Mouse (Mus musculus) kidney, postnatal 4 days (tissue): Measurements from ENCODE around the gene P2ry1.

ENCODE experiments used
- DNase-seq, 2 experiments: peaks; one replicate each; pipeline ENCODE4 v3.0.0; 2021; ENCODE audit warnings: mixed read lengths in 2 of 2

P2ry1 gene

DNA sequence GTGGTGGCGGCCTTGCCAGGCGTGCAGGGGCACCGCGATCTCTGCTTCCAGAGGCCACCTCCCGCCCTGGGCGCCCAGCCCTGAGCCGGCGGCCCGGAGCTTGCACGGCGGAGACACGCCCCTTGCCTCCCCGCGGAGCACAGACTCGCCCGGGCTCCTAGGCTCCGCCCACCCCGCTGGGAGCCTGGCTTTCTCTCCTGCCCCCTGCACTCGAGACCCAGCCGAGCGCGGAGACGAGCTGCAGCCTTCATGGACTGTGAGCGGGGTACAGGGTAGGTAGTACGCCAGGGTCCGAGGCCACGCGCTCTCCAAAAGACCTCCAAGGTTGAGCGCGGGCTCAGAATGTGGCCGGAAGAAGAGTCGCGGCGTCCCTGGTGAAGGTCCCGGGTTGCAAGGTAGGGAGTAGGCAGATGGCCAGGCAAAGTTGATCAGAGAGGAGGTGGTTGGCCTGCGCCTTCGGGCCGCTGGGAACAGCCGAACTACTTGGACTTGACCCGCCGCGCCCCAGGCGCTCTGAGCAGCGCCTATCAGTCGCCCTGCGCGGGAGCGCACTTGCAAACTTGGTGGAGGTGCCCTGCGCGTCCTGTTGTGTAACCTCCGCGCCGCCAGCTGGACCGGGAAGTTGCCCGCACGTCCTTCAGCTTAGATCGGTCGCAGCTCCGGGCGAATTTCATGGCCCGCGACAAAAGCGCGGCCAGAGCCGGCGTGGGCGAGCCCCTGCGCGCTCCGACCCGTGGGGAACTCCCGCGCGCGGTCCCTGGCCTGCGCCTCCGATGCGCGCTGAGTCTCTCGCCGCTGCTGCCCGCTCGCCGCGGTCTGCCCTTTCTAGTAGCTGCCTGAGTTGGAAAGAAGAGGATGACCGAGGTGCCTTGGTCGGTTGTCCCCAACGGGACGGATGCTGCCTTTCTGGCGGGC lies at the start of gene P2ry1:
Gene P2ry1 (plus strand): TSS at position 209 of the 915 bp plus-strand sequence.
- DNase-seq, result peak; percentile 86 to 91

DNA sequence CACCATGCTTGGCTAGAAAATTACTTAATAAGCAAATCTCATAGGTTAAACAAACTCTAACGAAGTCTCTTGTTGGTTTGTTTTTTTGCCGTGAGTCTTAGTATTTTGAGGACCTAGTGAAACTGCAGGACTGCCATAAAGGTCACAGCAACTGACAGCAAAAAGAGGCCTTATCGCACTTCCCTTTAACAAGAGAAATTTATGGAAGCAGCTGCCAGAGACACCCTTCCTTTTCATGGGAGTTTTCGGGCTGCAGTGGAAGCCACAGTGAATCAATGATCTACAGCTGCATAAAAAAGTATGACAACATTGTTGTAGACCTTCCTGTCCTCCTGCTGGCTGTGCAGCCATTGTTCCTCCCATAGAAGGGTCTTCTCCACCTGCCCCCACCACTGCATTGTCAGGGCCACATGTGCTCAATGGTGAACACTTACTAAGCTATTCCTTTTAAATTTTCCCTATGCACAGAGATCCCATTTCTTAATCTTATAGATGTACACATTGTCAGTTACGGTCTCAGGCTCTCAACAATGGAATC lies 49.3 kb upstream of the P2ry1 start:
- DNase-seq, result peak in 1 of 2 experiments; percentile 13

DNA sequence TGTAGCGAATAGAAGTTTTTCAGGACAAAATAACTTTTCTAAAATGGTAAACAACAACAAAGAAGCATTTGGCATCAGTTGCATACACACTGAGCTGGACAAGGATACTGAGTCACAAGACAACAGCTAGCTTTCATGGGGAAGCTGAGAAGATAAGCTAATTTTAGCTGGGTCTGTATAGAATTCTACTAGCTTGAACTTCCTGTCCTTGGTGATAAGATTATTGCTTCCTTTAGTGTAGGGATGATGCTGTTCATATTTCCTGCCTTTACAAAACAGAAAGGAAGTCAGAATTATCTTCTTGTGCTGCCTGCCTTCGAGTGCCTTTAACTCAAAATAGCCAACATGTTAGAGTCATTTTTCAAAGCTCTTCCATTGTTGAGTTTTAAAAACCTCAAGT lies 48.5 kb upstream of the P2ry1 start:
- no peak for DNase-seq

DNA sequence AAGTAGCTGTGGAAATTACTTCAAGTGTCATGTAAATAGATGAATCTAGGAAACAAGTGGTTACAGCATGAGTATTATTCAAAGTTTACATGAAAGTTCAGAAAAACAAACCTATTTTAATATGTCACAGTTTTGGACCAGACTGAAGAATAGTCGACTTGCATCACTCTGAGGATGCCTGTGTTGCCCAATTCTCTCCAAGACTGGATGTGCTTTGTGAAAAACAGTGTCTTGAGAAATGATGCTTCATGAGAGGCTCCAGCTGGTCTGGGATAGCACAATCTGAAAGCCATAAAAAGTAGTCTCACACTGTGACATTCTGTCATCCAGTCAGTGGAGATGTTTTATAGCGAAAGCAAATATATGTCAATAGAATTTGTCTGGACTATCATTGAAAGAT lies 43.8 kb upstream of the P2ry1 start:
- no peak for DNase-seq

DNA sequence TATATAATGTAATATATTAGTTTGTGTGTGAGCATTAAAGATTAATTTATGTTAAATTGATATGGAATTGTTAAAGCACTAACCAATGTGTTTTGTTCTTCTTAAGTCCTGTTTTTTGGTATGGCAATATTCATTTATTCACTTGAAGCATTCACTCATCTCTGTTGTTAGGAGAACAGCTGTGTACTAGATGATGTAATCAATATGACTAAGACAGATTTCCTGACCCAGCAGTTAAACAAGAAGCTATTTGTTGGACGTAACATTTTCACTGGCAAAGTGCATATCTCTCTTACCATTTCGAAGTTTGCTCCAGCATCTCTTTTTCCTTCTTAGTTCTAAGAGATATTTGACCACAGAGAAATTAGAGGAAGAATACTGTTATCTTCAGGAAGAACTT lies 37.5 kb upstream of the P2ry1 start:
- no peak for DNase-seq

DNA sequence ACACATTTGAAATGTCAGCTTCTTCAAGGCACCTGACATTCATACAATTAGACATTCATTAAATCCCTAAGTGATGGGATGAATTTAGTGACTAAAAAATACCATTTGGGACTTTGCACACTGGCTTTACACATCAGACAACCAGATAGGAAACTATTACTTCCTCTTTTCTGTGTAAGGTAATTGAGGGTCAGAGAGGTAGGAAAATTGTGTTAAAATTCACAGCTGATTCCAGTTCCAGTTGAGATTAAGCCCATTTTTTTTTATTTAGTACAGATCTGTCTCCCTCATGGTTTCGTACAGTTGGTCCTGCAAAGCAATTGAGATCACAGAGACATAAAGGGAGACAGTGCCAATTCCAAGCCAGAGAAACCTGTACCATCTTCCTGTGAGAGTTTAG lies 27.7 kb upstream of the P2ry1 start:
- no peak for DNase-seq

DNA sequence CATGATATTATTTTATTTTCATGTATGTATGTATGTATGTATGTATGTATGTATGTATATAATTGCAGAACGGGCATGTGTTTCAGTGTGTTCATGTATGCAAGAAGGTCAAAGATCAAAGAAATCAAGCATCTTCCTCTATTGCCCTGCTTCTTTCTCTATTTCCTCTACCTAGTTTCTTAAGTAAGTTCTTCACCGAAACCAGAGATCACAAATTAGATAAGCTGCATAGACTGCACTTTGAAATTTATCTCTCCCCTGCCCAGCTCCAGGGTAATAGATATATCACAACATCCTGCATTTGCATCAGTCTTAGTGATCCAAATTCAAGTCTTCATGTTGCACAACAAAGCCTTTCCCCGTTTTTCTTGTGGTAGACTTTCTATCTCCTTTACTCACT lies 20.5 kb upstream of the P2ry1 start:
- no peak for DNase-seq

DNA sequence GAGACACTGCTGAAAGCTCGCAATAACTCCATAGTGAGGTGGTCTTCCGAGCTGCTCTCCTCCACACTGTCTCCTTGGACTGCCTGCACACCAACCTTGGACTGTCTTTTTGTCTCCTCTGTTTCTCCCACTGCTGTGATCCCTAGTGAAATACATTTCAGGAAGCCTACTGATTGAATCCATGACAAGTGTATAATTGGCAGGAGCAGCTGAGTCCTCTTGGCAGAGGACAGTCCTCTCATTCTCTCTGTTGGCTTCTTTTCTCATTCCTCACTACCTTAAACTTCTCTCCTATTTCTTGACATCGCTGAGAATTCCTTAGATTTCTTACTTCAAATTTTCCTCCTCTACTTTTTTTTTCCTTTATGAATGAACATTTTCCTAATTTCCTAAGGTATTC lies 4.5 kb upstream of the P2ry1 start:
- DNase-seq, result no peak

DNA sequence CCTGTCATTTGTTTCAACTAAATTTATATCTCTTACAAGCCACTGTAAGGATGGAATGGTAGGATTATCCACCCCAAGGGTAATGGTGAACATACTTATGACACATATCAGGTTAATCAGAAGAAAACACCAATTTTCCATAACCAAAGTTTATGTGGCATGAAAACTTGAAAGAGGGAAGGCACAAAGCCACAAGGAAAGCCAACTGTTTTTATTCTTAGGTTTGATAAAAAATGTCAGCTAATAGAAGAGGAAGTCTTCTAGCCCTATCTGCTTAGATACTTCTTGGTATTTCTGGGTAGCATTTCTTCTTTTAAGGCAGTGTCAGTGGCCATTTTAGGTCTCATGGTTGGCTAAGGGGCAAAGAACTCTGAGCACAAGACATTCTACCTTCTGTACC lies 2.9 kb upstream of the P2ry1 start:
- no peak for DNase-seq

DNA sequence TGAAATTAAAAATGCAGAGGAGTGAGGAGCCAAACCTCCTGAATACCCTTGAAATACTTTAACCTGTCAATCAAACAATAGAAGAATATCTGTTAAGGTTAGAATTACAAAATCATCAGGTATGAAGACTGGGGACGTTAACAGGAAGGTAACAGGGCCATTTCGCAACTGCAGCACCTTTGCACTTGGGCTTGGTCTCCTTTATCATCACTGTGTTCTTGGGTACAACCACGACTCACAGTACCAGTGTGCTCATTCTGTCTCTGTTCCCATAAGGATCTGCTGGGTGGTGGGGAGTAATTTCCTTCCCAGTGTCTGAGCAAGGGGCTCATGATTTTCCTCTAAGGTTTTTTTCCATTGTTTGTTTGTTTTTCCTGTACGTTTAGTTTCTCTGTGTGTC lies 1.8 kb upstream of the P2ry1 start:
- DNase-seq, result no peak

DNA sequence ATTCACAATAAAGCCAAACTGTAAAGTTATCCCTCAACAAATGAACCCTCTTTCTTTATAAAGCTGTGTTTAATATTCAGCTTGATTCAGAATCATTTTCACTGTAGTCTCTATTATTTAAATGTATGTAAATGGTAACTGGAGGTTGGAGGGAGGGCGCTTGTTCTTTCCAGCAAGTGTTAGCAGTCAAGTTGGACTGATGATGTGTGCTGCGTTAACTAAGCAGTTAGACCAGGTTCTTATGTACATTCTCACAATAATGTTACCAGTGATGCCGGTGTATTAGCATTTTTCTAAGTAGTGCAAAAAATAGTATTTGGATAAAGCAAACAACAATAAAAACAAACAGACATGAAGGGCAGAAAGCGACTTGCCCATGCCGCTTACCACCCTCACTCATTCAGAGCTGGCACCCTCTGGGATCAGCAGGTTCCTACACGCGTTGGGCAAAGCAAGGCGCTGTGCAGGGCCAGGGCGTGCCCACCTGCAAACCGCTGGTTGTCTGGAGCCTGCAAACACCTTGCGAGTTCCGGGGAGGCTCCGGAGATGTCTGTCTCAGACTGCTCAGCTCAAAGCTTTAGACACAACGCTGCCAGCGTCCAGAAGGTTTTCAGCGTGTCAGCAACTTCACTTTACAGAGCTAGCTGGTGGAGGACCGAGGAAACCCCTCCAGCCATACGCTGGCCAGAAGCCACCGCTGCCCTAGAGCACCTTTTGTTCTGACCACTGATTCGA lies 576 bp upstream of the P2ry1 start:
- no peak for DNase-seq

DNA sequence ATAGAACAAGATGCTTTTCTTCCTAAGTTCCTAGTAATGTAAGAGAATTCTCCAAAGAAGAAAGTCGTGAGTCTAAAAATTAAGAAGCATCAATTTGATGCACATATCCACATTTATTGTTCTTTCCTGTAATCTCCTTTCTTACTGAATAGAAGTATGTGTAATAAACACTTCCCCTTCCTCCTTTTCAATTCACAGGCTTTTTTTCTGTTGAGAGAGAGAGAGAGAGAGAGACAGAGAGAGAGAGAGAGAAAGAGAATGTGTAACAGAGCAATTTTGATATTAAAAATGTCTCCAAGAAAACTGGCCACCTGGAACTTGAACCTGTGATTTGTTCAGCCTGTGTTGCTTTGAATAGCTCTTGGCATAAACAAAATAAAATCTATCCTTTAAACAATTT lies 2.0 kb downstream of the P2ry1 start:
- DNase-seq, result no peak

DNA sequence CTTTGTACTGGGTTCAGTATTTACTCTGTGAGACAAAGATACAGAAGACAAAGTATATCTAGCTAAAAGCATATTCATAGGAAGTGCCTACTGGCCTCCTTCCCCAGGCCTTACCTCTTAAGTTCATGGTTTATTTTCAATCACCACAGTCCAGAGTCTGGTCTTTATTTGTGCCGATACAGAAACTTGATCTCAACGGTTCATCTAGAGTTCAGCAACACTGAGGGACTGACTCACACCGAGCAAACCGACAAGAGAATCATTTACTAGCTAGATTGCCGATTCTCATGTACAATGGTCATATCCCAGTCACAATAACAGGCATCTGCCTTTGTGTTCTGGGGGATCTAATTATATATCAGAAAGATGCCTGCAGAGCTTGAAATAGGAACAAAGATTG lies 9.1 kb downstream of the P2ry1 start:
- DNase-seq, result no peak

DNA sequence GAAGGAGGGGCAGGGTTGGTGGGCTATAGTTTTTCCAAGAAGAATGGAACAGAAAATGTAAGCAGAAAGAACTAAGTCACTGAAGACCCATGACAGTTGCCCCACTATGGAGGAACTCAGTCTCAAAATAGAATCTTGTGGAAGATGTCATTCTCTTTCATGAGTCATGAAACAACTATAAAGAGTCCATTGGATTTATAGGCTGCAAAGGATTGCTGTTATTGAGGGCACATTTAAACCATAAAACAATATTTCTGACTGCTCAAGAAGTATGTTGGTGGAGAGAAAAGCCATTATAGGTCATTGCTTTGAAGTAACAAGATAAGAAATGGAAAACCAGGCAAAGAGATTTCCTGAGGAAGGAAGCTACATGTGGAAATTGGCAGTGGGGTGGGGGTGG lies 10.0 kb downstream of the P2ry1 start:
- no peak for DNase-seq

DNA sequence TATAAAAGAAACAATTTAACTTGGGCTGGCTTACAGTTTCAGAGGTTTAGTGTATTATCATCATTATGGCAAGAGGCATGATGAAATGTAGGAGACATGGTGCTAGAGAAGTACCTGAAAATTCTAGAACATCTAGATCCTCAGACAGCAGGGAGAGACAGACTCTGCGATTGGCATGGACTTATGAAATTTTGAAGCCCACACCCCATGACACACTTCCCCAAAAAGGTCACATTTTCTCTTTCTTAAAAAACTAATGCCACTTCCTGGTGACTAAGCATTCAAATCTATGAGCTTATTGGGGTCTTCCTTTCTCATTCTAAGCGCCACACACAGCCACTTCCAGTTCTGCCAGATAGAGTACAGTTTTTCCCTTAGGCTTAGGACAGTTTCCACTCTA lies 14.1 kb downstream of the P2ry1 start:
- DNase-seq, result no peak

DNA sequence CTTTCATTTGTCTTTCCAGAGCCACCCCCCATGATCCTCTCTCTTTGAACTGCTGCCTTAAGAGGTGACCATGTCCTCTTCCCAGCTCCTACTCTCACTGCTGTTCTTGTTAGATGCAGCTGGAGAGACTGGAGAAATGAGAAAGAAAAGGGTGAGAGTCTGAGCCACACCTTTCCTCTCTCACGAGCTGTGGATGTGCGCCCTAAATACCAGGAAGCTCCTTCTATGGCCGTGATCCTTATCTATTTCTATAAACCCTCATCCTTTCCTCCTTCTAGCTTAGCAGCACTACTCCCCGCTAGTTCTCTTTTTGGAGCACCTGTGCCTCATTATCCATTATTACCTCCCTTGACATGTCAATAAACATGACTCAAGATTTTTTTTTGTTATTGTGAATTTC lies 29.5 kb downstream of the P2ry1 start:
- DNase-seq, result no peak

DNA sequence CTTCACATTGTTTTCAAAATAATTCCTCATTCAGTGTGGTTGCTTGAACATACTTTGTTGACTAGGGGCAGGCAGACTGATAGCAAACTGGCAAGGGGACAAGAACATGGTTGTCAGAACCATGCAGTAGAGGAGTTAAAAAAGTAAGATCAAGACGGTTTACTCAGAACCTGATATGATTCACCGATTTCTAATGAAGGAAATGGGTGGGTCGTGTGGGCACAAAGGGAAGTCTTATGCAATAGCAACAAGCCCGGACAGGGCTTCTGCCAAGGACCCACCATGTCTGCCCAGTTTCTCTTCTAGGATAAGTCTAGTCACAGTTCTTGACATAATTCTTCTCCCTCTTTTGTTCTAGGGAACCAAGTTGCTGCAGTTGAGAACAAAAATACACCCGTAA lies 33.0 kb downstream of the P2ry1 start:
- DNase-seq, result no peak

DNA sequence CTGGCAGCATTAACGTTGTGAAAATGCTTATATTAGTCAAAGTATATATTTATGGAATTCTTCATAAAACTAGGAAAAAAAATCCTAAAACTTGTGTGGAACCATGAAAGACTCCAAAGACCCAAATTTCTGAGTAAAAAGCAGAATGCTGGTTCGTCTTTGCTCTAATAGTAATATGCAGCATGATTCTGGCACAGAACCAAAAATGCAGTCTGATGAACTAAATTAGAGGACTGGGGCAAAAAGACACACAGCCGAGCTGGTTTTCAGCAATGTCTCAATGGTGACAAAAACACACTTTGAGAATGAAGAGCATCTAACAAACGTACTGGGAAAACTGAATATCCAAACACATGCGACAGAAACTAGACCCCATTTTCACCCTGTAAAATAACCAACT lies 37.3 kb downstream of the P2ry1 start:
- no peak for DNase-seq

DNA sequence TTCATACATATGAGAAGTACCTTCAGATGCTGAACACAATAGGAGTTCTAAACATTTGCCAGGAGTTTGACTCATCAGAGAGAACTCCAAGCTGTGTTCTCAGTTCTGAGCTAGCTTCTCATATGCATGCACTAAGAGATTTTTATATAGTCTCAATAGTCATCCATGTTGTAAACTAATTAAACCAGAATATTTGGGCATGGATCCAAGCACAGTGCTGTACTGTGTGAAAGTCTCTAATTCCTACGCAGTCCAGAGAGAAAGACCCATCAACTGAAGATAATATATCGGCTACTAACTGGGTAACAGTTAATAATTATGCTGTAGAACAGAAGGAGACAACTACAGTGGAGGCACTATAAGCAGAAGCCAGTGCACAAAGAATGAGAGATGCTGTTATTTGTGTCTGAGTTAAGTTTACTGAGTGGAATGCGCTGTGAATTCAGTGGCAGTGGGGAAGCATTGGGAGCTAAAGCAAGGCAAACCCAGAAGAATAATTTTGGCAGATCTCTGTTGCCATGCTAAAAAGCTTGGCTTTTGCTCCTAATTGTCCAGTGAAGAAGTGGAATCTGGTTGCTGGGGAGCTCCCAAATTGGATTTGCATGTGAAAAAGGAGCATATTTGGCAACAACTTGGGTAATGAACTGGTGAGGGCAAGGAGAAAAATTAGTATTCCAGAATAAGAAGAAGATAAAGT lies 47.5 kb downstream of the P2ry1 start:
- no peak for DNase-seq
